Mouse (Mus musculus): Measurements from ENCODE around the gene Coq9. TPM values are rescaled to one million over a fixed set of nuclear protein-coding genes. Genes with fewer than 3 reads are reported as not detected.

Coq9 gene
- total RNA-seq, 2 experiments from 2014 or later = 178 to 203 TPM

GRCm38 (mm10) chr8:94865292-94865691 is 27.2 kb downstream of the Coq9 start:
- DNase-seq (ENCODE audit: low spot score in 2 of 2) = peak; percentile 30 to 49

GRCm38 (mm10) chr8:94866921-94867320 is 28.8 kb downstream of the Coq9 start:
- peak in 1 of 2 experiments; percentile 17 for DNase-seq (ENCODE audit: low spot score in 2 of 2)

GRCm38 (mm10) chr8:94869146-94869545 is 31.0 kb downstream of the Coq9 start:
- peak in 1 of 2 experiments; percentile 11 for DNase-seq (ENCODE audit: low spot score in 2 of 2)

GRCm38 (mm10) chr8:94870003-94870402 is 31.9 kb downstream of the Coq9 start:
- no peak for DNase-seq (ENCODE audit: low spot score in 2 of 2)

GRCm38 (mm10) chr8:94870474-94871107 is 32.5 kb downstream of the Coq9 start:
- DNase-seq (ENCODE audit: low spot score in 2 of 2) = peak in 1 of 2 experiments; percentile 33

- peak in 1 of 2 experiments; percentile 30 for DNase-seq (ENCODE audit: low spot score in 2 of 2)
Observed at GRCm38 (mm10) chr8:94871108-94871894, 33.2 kb downstream of the Coq9 start.

GRCm38 (mm10) chr8:94872156-94872555 is 34.0 kb downstream of the Coq9 start:
- no peak for DNase-seq (ENCODE audit: low spot score in 2 of 2)

GRCm38 (mm10) chr8:94872576-94872975 is 34.5 kb downstream of the Coq9 start:
- DNase-seq (ENCODE audit: low spot score in 2 of 2) = no peak

- peak; percentile 78 to 79 for DNase-seq (ENCODE audit: low spot score in 2 of 2)
Observed at GRCm38 (mm10) chr8:94874358-94874757, 36.2 kb downstream of the Coq9 start.

- DNase-seq (ENCODE audit: low spot score in 2 of 2) = no peak
Observed at GRCm38 (mm10) chr8:94875096-94875870, 37.2 kb downstream of the Coq9 start.

- no peak for DNase-seq (ENCODE audit: low spot score in 2 of 2)
Observed at GRCm38 (mm10) chr8:94875871-94876150, 37.7 kb downstream of the Coq9 start.

- peak; percentile 96 to 99 for DNase-seq (ENCODE audit: low spot score in 2 of 2)
Observed at GRCm38 (mm10) chr8:94876197-94876730, 38.1 kb downstream of the Coq9 start, which contains the start of gene Dok4. TSS of gene Dok4 (minus strand) at chr8:94876330.

GRCm38 (mm10) chr8:94876820-94877219 is 38.7 kb downstream of the Coq9 start:
- no peak for DNase-seq (ENCODE audit: low spot score in 2 of 2)

GRCm38 (mm10) chr8:94880742-94881141 is 42.6 kb downstream of the Coq9 start:
- DNase-seq (ENCODE audit: low spot score in 2 of 2) = no peak

GRCm38 (mm10) chr8:94888383-94889036 is 50.4 kb downstream of the Coq9 start:
- no peak for DNase-seq (ENCODE audit: low spot score in 2 of 2)

GRCm38 (mm10) chr8:94892917-94893316 is 54.8 kb downstream of the Coq9 start:
- DNase-seq (ENCODE audit: low spot score in 2 of 2) = no peak

- no peak for DNase-seq (ENCODE audit: low spot score in 2 of 2)
Observed at GRCm38 (mm10) chr8:94899262-94899661, 61.1 kb downstream of the Coq9 start.

GRCm38 (mm10) chr8:94900617-94901016 is 62.5 kb downstream of the Coq9 start:
- DNase-seq (ENCODE audit: low spot score in 2 of 2) = no peak

- no peak for DNase-seq (ENCODE audit: low spot score in 2 of 2)
Observed at GRCm38 (mm10) chr8:94901031-94901430, 62.9 kb downstream of the Coq9 start.

- no peak for DNase-seq (ENCODE audit: low spot score in 2 of 2)
Observed at GRCm38 (mm10) chr8:94903709-94904108, 65.6 kb downstream of the Coq9 start.
